Mouse (Mus musculus) small intestine, adult 2 months (tissue): ENCODE results near the gene Cbfb.

ENCODE experiments used
- CTCF ChIP-seq: fragments of 200-500 bp; IDR thresholded peaks from 2 replicates; pipeline ENCODE4 v1.5.1; 2012; ENCODE audit warnings: low read depth, mild to moderate bottlenecking, control low read depth, inconsistent platforms, low read length, moderate library complexity, mixed read lengths; ENCODE audit not compliant: insufficient replicate concordance, insufficient read length; ENCODE audit errors: extremely low read depth
- POLR2A ChIP-seq: fragments of 200-500 bp; IDR thresholded peaks from 2 replicates; pipeline ENCODE4 v1.6.1; 2012; ENCODE audit warnings: low read depth, mild to moderate bottlenecking, control low read depth, inconsistent platforms, low read length, moderate library complexity

DNA sequence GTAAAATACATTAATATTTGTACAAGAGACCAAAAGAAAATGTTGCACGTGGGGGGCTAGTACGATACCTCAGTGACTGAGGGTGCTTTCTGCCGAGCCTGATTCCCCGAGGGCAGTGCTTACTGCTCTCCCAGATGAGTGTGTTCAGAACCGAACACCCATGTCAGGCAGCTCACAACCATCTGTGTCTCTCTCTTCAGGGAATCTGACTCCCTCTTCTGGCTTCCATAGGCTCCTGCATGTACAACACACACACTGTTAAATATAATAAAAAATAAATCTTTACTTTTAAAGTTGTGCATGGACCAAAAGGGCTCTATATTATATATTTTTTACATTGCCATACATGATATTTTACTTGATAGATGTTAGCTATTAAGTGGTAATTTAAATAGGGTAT is 43.6 kb downstream of the Cbfb start:
- no peak for TF ChIP-seq POLR2A
- no peak for TF ChIP-seq CTCF
